Mouse (Mus musculus) cerebellum, adult 11 months (tissue): ENCODE data around the gene Cdk14.

Source experiments
- DNase-seq: peaks from one replicate; pipeline ENCODE4 v3.0.0; 2022

Gene Cdk14

DNA sequence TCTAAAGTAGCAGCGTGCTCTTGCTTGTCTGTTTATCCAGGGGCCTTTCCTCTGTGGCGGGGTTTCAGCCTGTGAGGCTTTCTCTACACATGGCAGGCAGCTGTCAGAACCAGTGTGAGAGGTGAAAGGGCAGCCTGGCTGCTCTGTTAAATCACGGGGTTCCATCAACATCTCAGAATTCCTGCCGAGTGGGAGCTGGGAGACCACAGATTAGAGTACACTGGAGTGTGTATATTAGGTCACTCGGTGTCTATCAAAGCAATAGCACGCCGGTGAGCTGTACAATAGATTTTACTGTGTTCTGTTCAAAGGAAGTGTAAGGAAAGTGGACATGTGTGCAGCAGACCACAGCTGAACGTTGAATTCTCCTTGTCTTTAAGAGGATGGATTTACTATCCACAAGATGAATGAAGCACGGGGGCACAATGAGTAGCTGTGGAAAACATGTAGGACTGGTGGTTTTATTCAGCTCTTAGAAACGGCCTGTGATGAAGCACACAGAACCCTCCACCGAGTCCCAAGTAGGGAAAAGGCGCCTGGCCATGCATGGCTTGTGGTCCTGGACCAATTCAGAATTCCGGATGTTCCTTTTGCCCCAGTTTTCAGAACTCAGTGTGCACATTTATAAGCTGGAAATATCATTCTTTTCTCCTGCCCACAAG, 585.2 kb downstream of the Cdk14 start:
- no peak for DNase-seq

DNA sequence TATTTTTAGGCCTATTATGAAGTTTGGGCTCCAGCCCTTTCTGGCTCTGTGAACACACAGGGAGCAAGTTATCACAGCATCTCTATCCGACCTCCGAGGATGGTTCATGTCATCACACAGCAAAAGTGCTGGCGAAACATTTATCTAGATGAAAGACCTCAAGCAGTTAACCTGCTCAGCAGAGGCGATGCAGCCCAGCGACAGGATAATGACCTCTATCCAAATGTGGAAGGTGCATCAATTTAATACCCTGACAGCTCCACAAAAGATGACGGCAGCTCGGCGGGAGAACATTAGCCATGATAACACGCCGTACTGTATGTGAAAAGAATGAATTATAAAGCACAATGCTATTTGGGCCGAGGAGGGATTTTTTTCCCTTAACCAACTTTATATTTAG, 586.2 kb downstream of the Cdk14 start:
- DNase-seq: no peak

DNA sequence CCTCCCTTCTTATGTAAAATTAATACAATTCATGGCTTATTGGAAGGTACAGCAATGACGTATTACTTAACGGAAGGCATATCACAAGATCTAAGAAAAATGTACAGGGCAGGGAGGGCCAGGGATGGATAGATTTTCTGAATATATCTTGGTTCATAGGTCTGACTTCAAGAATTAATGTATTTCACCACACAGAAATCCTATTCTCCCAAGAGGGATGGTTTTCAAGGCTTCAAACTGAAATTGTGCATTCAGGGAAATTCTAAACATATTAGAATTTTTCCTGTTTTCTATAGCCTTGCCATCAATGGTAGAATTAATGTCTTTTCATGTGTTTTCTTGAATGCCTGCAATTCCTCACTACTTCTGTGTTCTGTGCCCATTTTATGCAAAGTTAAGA, 593.2 kb downstream of the Cdk14 start:
- DNase-seq: no peak

DNA sequence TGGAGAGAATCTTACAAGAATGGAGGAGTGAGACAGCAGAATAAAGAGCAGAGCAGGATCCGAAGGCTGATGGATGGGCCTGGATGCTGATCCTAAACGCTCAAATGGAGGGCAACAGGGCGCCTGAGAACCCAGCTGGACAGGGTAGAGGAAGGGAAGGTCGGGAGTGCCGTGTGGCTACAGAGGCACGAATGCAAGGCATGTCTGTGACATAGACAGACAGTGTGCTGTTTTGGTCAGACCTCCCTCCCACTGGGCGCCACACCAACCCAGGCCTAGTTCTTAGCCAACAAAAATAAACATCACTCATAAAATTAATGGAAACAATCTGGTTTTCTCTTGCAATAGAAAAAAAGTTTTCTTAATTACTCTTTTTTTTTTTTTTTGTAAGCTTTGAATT, 594.2 kb downstream of the Cdk14 start:
- no peak for DNase-seq

DNA sequence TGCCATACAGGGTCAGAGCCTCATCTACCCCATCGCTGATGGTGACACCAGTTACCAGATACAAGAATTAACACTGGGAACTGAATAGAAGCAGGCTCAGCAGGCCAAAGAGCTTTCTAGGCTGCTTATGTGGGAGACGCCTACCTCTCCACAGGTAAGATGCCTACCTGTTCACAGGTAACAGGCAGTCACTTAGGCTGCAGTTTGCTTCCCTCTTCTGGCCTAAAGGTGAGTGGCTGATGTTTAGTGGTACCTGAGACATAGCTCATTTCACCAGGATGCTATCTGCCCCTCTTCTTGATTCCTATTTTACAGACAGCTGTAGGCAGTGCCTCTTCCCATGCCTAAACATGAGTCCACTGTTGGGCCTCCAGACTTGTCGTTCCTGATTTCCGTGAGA, 595.0 kb downstream of the Cdk14 start:
- no peak for DNase-seq

DNA sequence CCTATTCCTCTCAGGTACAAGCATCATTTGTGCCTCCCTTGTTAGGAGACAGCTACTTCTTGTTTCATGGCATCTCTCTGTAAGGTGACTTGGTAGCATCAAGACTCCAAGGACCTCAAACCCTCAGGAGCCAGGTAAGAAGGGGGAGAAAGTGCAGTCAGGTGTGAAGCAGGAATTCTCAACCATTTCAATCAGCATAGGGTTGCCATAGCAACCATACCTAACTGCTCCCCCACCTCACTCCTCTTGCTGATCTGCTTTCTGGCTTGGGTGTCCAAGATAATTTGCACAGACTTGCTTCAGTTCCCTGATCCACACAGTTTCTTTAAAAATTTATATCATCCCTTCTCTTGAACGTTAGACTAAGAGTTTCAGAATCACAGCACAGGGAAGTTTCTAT, 595.9 kb downstream of the Cdk14 start:
- no peak for DNase-seq

DNA sequence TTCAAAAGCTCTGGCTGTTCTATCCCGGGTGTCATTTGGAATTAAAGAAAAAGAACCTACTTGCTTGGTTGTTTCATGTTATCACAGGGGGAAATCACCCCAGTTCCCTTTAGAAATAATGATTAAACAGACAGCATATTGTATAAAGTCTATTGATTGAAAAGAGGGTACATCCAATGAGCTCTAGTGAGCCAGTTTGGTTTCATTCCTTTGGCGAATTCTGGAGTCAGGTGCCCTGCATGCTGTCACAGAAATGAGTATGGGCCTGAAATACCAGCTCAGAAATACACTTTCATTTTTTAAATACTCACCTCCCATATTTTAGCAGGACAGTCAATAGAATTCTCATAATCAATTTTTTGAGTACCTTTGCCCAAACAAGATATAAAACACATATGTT, 598.1 kb downstream of the Cdk14 start:
- no peak for DNase-seq

DNA sequence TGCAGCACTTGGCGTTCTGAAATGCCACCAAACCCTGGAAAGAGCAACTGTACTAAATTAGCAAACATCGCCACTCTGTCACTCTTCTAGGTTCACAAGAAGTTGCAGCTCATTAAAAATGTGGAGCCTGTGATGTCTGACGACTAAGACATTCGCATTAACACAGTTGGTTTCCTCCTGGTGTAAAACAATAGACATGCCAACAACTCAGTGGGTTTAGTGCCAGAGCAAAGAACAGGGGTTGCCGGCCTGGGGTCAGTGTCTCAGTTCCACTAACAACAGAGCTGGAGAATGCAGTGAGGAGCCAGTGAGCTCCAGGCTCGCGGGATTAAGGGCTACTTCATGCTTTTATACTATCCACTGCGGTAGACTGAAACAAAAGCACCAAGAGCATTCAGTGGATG, 598.7 kb downstream of the Cdk14 start:
- no peak for DNase-seq

DNA sequence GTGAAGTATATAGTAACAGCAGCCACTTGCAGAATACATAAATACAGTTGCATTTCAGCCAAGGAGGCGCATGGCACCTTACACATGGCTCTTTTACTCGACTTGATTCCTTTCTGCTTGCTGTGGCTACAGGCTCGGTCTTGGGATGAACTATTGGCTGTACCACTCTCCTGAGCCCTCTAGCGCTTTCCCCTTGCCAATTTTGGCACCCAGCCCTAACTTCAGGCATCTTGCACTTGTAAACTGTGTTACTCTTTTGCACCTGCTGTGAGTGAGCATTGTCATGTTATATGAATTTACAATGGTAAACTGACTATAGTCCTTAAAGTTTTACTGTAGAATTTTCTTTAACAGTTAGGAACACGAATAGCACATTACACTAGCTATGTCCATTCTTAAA, 603.1 kb downstream of the Cdk14 start:
- DNase-seq: no peak

DNA sequence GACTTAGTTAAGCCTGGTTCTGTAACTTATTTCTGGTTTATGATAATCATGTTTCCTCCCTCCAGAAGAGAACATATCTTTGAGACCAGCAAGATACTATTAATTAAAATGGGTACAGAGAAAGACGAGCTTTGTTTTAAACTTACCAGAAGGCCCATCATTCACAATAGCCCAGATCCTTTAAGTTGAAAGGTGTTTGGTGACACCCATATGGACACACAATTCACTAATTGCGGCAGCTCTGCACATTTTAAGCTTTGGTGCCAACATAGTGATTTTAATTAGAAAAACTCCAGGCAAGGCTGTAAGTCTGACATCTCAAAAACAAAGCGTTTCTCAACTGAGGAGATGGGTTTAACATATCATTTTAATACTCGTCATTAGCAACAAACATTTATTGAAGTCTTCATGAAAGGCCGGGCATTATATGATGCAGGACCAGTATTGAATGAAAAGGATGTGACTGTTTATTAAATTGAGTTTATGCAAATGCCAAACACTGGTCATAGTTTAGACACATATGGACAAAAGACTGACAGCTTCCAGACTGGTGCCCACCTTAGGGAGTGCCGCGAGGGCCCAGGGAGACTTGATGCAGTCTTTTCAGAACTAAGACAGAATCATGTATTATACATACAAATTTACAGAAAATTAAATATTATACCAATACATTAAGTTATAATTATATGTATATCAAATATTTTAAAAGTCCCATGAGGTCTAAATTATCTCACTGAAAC, 605.5 kb downstream of the Cdk14 start:
- no peak for DNase-seq

DNA sequence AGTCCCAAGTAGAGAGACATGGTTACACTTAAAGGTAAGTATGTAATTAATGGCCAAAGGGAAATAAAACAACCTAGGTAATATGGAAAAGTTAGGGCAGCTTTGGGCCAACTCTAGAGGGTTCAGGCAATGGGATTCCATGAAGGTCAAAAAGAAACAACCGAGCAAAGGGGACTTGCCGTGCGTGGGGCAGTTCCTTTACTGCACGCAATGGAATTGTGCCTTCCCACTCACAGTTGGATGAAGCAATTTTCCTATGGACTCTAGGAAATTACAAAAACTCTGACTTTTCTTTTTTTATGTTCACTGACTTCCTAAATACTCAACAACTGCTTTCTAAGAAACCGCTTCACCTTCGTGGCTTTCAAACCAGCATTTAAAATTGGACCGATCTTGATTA, 606.8 kb downstream of the Cdk14 start:
- DNase-seq: no peak

DNA sequence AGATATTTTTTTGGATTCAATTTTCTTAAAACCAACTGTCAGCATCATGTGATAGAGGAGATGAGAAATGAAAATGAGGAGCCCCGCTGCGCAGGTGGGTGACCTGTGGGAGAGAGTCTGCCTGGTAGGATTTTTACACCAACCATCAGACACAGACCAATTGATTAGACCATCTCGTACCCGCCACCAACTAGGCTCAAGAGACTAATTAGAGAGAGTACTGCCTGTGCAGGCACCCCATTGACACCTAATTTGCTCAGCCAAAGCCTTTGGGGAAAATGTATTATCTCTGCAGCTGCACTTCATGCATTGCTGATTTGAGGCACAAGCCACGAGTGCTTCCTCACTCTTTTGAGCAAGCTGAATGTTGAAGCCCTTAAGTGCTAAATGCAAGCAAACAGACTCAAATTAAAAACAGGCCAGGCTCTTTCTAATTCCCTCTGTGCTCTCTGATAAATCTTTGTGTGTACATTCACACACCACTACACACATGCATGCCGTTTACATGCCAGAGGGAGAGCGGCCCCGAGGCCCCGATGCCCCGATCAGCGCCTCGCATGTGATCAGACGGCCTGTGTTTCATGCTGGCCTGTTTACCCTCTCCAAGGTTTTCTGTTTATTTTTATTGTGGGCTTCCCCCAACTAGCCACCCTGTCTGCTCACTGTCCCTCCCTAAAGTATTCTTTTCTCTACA, 607.9 kb downstream of the Cdk14 start:
- DNase-seq: no peak

DNA sequence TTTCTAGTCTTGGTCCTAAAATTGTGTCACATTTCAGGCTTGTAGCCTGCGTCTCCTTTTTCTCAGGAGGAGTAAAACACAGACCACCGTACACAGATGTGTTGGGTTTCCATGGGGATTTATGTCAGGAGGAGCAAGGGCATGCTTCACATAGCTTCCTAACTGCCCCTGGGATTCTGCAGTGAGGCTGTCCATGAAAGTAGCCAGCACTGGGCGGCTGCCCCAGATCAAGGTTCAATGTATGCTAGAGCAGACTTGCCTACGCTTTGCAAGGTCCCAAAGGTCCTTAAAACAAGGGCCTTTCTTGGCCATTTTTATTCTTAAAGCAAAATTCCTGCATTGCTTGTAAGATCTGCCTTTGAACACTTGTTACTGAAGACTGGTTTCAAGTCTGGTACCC, 614.9 kb downstream of the Cdk14 start:
- no peak for DNase-seq

DNA sequence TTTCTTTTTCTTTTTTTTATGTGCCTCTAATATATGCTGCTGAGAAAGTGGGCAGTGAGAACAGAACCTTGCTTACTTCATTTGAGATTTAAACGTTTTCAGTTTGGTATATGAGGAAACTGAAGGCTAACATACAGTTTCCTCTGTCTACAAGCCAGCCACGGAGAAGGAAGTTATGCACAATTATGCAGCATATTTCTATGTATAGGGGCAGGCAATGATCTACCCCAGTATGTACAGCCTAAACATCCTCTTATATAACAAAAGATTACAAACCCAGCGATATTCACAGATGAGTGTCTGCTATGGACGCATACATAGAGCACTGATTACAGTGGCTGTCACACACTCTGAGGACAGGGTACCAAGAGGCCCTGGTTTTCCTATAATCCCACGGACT, 616.4 kb downstream of the Cdk14 start:
- no peak for DNase-seq

DNA sequence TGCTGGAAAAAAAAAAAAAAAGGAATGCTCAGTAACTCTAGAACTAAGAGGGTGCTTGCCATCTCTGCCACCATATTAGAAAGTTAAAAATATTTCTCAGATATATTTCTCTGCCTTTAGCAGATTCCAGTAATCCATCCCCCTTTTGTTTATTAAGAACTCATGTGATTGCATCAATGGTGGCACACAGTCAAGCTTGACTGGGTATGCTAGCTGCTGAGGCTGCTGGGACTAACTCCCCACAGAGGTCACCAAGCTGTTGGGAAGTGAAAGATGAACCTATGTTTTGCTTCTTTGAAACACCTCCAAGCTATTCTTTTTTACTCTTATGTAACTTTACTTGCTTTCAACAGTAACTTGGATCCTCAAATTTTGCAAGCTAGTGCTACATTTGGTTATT, 618.1 kb downstream of the Cdk14 start:
- no peak for DNase-seq

DNA sequence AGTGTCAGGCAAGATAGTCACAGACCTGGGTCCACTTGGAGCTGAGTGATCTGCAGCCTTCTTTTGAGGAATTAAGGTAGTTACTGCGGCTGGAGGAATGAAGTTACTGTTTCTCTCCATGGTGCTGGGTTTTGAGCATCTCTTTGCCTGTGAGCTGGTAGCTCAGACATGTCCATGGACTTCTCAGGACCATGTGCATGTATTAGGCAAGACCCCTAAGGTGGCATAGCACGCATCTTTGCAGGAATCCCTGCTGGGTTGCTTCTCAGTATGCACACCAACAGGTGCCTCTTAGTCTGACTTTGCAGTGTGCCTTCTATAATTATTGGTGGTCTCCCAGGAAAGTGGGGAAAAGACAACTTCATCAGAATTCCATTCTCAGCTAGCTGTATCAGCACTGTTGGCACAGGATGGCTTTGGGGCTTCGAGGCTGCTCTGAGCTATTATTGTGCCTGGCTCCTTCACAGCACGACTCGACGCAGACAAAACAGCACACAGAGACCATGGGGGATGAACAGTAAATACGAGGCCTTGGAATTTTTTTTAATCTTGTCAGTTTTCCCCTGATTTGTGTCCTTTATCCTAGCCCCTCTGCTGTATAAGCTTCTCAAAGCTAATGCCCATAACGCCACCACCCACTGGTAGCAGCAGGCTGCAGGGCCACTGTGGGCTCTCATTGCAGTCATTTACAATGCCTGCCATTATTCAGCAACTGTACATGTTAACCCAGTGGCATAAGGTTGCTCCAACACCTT, 618.8 kb downstream of the Cdk14 start:
- DNase-seq: no peak

DNA sequence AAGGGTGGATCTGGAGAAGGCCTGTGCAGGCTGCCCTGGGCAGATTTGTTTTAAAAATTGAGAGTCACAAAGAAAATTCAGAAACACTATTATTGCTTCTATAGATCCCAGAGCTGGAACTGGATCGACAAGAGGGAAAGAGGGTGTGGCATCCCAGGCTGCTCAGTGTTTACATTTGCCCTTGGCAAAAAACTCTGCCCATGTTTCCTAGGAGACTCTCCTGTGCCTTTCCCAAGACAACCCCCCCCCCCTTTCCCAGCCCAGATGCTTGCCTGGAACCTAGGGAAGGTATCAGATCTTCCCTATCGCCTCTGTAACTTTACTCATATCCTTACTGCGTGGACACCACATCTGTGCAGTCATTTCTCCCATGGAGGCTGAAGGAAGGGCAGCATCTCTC, 628.9 kb downstream of the Cdk14 start:
- DNase-seq: no peak

DNA sequence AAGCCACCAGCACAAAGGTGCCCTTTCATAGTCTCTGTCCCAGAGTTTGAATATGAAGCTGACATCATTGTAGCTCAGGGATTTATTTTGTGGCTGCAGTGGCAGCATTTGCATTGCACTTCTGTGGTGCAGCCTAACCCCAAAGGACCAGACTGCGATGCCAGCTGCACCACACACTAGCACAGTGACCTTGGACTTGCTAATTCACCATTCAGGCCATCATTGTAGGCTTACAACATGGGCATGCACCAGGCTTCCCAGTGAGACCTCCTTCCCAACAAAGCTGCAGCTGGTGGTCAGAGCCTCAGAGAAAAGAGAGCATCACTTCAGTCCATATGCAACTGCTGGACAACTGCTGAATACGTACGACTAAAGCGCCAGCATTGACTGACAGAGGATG, 629.8 kb downstream of the Cdk14 start:
- DNase-seq: no peak

DNA sequence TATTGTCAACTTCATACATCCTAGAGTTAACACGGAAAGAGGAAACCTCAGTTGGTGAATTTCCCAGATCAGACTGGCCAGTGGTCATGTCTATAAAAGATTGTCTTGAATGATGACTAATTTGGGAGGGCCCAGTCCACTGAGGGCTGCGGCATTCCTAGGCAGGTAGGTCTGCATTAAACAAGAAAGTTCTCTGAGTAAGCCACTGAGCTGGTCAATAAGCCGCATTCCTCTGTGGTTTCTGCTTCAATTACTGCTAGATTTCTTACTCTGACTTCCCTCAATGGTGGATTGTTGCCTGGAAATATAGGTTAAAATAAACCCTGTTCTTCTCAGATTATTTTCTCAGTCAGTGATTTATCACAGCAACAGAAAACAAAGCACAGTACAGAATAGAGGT, 631.6 kb downstream of the Cdk14 start:
- no peak for DNase-seq

DNA sequence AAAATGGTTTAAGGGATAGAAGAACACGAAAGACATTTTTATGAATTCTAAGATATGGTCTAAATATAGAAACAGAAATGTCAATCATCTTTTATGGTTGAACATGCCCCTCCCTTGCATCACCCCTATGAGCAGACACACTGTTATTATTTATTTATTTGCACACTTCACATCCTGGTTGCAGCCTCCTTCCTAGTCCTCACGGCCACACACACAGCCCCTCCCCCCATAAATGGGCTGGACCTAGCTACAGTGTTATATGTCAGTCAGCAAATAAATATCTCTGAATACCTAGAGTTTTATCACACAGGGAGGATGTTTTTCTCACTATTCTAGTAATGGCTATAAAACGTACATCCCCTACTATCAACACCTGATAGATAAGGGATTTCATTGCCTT, 633.3 kb downstream of the Cdk14 start:
- DNase-seq: no peak

DNA sequence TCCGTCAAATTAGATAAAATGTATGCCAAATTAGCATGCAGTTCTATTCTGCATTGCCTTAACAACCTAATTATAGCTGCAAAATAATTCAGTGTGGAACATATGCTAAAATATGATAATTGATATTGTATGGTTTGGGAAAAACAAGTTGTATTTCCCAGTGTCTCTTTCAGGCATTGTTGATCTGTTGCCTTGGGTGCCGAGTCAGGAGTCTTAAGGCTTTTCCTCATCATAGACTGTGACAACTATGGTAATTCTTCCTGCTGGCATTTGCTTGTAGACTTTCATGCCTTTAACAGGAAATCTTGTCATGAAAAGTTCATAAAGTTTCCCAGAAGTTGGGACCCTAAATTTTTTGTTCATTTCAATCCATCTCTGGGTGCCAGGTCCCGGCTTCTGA, 641.8 kb downstream of the Cdk14 start:
- DNase-seq: no peak

DNA sequence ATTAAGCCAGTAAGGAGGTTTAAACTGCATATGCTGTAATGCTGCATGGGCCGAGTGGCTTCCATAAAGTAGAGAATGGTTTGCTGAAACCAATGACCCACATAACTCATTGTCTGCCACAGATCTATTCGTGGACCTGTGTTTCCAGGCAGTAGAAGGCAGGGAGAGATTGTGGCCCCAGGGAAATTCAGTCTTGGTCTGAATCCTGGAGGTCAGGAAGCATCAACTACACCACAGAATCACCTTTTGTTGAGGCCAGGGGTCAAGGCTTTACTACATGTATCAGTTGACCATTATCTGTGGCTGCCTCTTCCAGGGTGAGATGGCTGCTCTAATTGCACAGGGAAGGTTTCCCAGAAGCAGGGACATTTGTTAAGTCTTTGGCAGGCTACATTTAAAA, 643.6 kb downstream of the Cdk14 start:
- no peak for DNase-seq

DNA sequence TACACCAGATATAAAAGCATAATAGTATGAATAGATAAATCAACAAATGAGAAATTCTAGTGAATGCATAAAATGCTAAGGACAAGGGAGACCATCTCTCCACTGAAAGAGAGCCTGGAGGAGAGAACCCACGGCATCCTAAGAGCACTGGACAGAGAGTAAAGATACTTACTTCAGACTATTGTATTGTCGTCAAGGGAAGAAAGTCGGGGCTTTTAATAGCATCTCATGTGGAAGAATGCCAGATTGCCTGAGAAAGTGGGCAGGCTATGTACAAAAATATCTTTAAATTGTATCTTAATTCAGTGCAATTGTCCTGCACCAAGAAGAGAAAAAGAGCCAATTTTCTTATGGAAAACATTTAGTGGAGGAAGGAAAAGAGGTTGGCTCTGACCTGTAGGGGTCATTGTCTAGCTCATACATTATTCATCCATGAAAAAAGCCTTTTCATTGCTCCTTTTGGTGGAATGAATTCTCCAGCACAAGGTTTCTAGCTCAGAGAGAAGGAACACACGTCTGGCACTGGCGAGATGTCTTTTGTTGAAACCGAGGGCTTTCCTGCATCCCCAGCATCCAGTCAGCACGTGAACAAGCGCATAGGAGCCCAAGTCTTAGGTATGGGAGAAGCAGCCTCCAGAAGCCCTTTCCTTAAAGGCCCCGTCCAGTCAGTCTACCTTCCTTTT, 646.9 kb downstream of the Cdk14 start:
- no peak for DNase-seq
